Mouse (Mus musculus): Measurements from ENCODE around the gene Olfr193. TPM values are rescaled to one million over a fixed set of nuclear protein-coding genes. Genes with fewer than 3 reads are reported as not detected.
"Not testable (repeated sequence)": the region's sequence is repeated elsewhere in the genome, so short reads cannot be mapped to it uniquely, and the experiment has no call there.

Gene Olfr193
- not detected in 2 replicates for polyA plus RNA-seq (2015; fragmentation: Nextera tagmentation; extraction: Ambion mirVana)

GRCm38 (mm10) chr16:59111781-59112180 is at the start of gene Olfr193:
TSS of gene Olfr193 (minus strand) at chr16:59111881.
- H3K27ac ChIP-seq = no peak within 1 kb of the TSS
- WGBS = 87% methylated on average over 1 of the region's 1 CpGs
- no peaks in the 10 kb centered on the region for H3K36me3 ChIP-seq (ENCODE audit: poor library complexity, severe bottlenecking)
- H3K4me1 ChIP-seq = no peaks in the 10 kb centered on the region
- H3K4me3 ChIP-seq = no peak within 1 kb of the TSS
- H3K4me2 ChIP-seq = no peak within 1 kb of the TSS
- no peak within 1 kb of the TSS for H3K9ac ChIP-seq
- H3K27me3 ChIP-seq = no peaks in the 10 kb centered on the region
- no peaks in the 10 kb centered on the region for H3K9me3 ChIP-seq (replicated peaks)
- ATAC-seq = no peak

- no peak overlapping the region for H3K4me3 ChIP-seq
- ATAC-seq = no peak
- no peak overlapping the region for H3K4me2 ChIP-seq
- no peaks in the 10 kb centered on the region for H3K36me3 ChIP-seq (ENCODE audit: poor library complexity, severe bottlenecking)
- H3K4me1 ChIP-seq = no peaks in the 10 kb centered on the region
- no peak overlapping the region for H3K27ac ChIP-seq
- no peaks in the 10 kb centered on the region for H3K9me3 ChIP-seq (replicated peaks)
- H3K27me3 ChIP-seq = no peaks in the 10 kb centered on the region
- WGBS = 89% methylated on average over 2 of the region's 2 CpGs
- no peak overlapping the region for H3K9ac ChIP-seq
Observed at GRCm38 (mm10) chr16:59151996-59152395, 40.3 kb upstream of the Olfr193 start.

GRCm38 (mm10) chr16:59146746-59147145 is 35.1 kb upstream of the Olfr193 start, which contains the start of gene Olfr195:
TSS of gene Olfr195 (plus strand) at chr16:59147046.
- Histone ChIP-seq H3K27ac (no peak within 1 kb of the TSS), H3K9me3 (replicated peaks) (no peaks in the 10 kb centered on the region), H3K27me3 (no peaks in the 10 kb centered on the region), H3K4me3 (no peak within 1 kb of the TSS), H3K36me3 (ENCODE audit: poor library complexity, severe bottlenecking) (no peaks in the 10 kb centered on the region), H3K4me1 (no peaks in the 10 kb centered on the region), H3K4me2 (no peak within 1 kb of the TSS), H3K9ac (no peak within 1 kb of the TSS)
- 92% methylated on average over 1 of the region's 1 CpGs for WGBS
- ATAC-seq = no peak

- H3K4me1 ChIP-seq = no peaks in the 10 kb centered on the region
- ATAC-seq = no peak
- H3K9me3 ChIP-seq (replicated peaks) = no peaks in the 10 kb centered on the region
- no peak overlapping the region for H3K27ac ChIP-seq
- no peaks in the 10 kb centered on the region for H3K27me3 ChIP-seq
- no peaks in the 10 kb centered on the region for H3K36me3 ChIP-seq (ENCODE audit: poor library complexity, severe bottlenecking)
- H3K4me2 ChIP-seq = no peak overlapping the region
- no peak overlapping the region for H3K4me3 ChIP-seq
- H3K9ac ChIP-seq = no peak overlapping the region
Observed at GRCm38 (mm10) chr16:59141105-59141504, 29.4 kb upstream of the Olfr193 start.

DNA sequence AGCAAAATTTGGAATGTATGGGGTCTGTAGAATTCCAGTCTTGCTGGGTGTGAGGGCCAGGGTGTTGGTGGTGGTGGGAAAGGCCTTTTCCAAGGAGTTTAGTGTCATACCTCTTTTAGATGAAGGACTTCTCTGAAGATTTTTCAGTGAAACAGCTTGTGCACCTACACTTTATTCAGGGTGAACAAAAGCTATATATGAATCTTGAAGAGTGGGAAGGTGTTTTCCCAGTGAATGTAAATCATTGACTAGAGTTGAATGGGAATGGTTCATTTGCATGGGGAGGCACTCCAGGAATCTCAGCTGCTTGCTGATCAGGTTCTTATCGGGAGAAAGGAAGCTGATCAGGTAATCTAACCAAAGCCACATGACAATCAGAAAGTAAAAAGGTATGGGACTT is 19.1 kb upstream of the Olfr193 start:
- no peaks in the 10 kb centered on the region for H3K36me3 ChIP-seq (ENCODE audit: poor library complexity, severe bottlenecking)
- H3K4me2 ChIP-seq = no peak overlapping the region
- no peak overlapping the region for H3K9ac ChIP-seq
- no peaks in the 10 kb centered on the region for H3K4me1 ChIP-seq
- H3K4me3 ChIP-seq = no peak overlapping the region
- no peak overlapping the region for H3K27ac ChIP-seq
- ATAC-seq = no peak
- WGBS = 80% methylated on average over 1 of the region's 1 CpGs
- H3K9me3 ChIP-seq (replicated peaks) = 0 out of 2 replicates have a peak, but pooled peaks cover 3% of the 10 kb centered on the region
- no peaks in the 10 kb centered on the region for H3K27me3 ChIP-seq

DNA sequence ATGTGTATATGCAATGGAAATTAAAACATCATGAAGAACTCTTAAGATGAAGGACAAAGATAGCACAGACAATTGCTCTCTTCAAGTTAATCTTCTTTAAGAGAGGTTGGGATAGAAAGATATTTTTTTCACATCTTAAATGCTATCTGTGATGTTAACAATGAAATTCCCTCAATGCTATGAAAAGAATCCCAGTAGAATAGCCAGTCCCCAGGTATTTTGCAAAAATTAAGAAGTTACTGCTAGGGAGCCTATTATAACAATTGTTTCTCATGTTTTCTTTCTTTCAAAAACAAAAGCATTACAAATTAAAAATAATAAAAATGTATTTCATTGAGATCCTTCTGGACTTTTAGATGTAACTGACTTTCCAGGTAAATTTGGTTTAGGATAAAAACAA is 9.3 kb upstream of the Olfr193 start, which contains the start of gene Olfr194:
Olfr194 (minus strand) TSS at position 101 of the 400 bp plus-strand sequence.
- H3K36me3 ChIP-seq (ENCODE audit: poor library complexity, severe bottlenecking) = no peaks in the 10 kb centered on the region
- no peaks in the 10 kb centered on the region for H3K4me1 ChIP-seq
- H3K4me3 ChIP-seq = no peak within 1 kb of the TSS
- no peak within 1 kb of the TSS for H3K9ac ChIP-seq
- ATAC-seq = no peak
- H3K27ac ChIP-seq = no peak within 1 kb of the TSS
- no peaks in the 10 kb centered on the region for H3K9me3 ChIP-seq (replicated peaks)
- H3K27me3 ChIP-seq = no peaks in the 10 kb centered on the region
- no peak within 1 kb of the TSS for H3K4me2 ChIP-seq

GRCm38 (mm10) chr16:59108522-59108921 is 3.2 kb downstream of the Olfr193 start:
- not testable (repeated sequence) for H3K27me3 ChIP-seq; H3K9ac ChIP-seq; H3K4me1 ChIP-seq; H3K4me2 ChIP-seq; H3K27ac ChIP-seq; H3K9me3 ChIP-seq (replicated peaks); ATAC-seq; H3K36me3 ChIP-seq (ENCODE audit: poor library complexity, severe bottlenecking); H3K4me3 ChIP-seq
- WGBS = 68% methylated on average over 5 of the region's 5 CpGs

GRCm38 (mm10) chr16:59105312-59105711 is 6.4 kb downstream of the Olfr193 start:
- Histone ChIP-seq H3K4me3 (no peak overlapping the region), H3K4me2 (no peak overlapping the region), H3K9ac (no peak overlapping the region), H3K4me1 (no peaks in the 10 kb centered on the region), H3K36me3 (ENCODE audit: poor library complexity, severe bottlenecking) (no peaks in the 10 kb centered on the region), H3K27me3 (no peaks in the 10 kb centered on the region), H3K27ac (no peak overlapping the region), H3K9me3 (replicated peaks) (no peaks in the 10 kb centered on the region)
- ATAC-seq = no peak
- WGBS = 93% methylated on average over 2 of the region's 2 CpGs

DNA sequence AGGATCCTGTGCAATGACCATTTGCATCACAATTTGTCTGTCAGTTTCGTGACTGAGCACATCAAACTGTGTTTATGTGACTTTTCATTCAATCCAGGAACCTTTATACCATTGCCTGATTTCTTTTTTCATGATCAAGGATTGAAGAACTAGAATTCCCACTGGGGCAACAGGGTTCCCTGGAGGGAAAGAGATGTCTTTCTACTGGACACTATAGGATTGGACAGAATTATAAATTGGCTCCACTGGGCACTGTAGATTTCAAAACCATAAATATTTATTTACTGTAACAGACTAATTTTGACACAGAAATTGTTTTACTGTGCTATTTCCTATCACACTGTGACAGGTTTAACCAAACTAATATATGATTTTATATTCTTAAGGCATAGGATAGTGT is 22.0 kb downstream of the Olfr193 start, which contains the start of gene Olfr191:
Olfr191 (minus strand) TSS at position 101 of the 400 bp plus-strand sequence.
- not testable (repeated sequence) for H3K36me3 ChIP-seq (ENCODE audit: poor library complexity, severe bottlenecking); H3K4me1 ChIP-seq; H3K27ac ChIP-seq; ATAC-seq; H3K9me3 ChIP-seq (replicated peaks); H3K4me2 ChIP-seq; H3K9ac ChIP-seq; H3K4me3 ChIP-seq; H3K27me3 ChIP-seq
- 54% methylated on average over 1 of the region's 1 CpGs for WGBS

- not testable (repeated sequence) for H3K27me3 ChIP-seq; H3K4me3 ChIP-seq; ATAC-seq; H3K4me2 ChIP-seq; H3K4me1 ChIP-seq; H3K36me3 ChIP-seq (ENCODE audit: poor library complexity, severe bottlenecking); H3K27ac ChIP-seq; H3K9ac ChIP-seq; H3K9me3 ChIP-seq (replicated peaks)
- 90% methylated on average over 2 of the region's 2 CpGs for WGBS
Observed at GRCm38 (mm10) chr16:59081113-59081512, 30.6 kb downstream of the Olfr193 start.

DNA sequence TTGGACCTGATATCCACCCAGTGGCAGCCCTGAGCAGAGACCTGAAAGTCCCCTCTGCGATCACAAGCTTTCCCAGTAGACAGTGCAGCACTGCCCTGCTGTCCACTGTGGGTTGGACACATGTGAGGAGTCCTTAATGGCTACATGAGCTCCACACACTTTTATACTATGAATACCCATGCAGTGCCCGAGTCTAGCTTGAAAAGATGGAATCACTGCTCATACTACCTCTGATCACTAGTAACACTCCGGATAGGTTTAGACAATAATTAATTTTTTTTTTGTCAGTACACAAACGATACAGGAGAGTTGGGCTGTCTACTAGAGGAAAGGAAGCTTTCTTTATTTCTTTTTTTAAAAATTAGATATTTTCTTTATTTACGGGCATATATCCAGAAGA is 33.8 kb downstream of the Olfr193 start, which contains the start of gene Olfr190:
Olfr190 (minus strand) TSS at position 101 of the 400 bp plus-strand sequence.
- no peak within 1 kb of the TSS for H3K4me3 ChIP-seq
- H3K4me2 ChIP-seq = no peak within 1 kb of the TSS
- no peaks in the 10 kb centered on the region for H3K36me3 ChIP-seq (ENCODE audit: poor library complexity, severe bottlenecking)
- no peak for ATAC-seq
- H3K27me3 ChIP-seq = no peaks in the 10 kb centered on the region
- no peak within 1 kb of the TSS for H3K9ac ChIP-seq
- H3K4me1 ChIP-seq = no peaks in the 10 kb centered on the region
- no peak within 1 kb of the TSS for H3K27ac ChIP-seq
- WGBS = 89% methylated on average over 5 of the region's 5 CpGs
- no peaks in the 10 kb centered on the region for H3K9me3 ChIP-seq (replicated peaks)

GRCm38 (mm10) chr16:59073520-59073919 is 38.2 kb downstream of the Olfr193 start:
- Histone ChIP-seq H3K9ac (no peak overlapping the region), H3K27me3 (no peaks in the 10 kb centered on the region), H3K4me1 (no peaks in the 10 kb centered on the region), H3K27ac (no peak overlapping the region), H3K4me3 (no peak overlapping the region), H3K9me3 (replicated peaks) (no peaks in the 10 kb centered on the region), H3K36me3 (ENCODE audit: poor library complexity, severe bottlenecking) (no peaks in the 10 kb centered on the region), H3K4me2 (no peak overlapping the region)
- no peak for ATAC-seq
- 86% methylated on average over 1 of the region's 1 CpGs for WGBS

GRCm38 (mm10) chr16:59071755-59072154 is 39.9 kb downstream of the Olfr193 start:
- Histone ChIP-seq H3K9ac (no peak overlapping the region), H3K36me3 (ENCODE audit: poor library complexity, severe bottlenecking) (no peaks in the 10 kb centered on the region), H3K4me1 (no peaks in the 10 kb centered on the region), H3K27me3 (no peaks in the 10 kb centered on the region), H3K4me2 (no peak overlapping the region), H3K27ac (no peak overlapping the region), H3K4me3 (no peak overlapping the region), H3K9me3 (replicated peaks) (no peaks in the 10 kb centered on the region)
- ATAC-seq = no peak

Data from forebrain, embryonic 13.5 days (tissue).